Mouse (Mus musculus) adrenal gland, postnatal 25 days (tissue): Measurements from ENCODE around the gene Htr6. TPM values are rescaled to one million over a fixed set of nuclear protein-coding genes. Genes with fewer than 3 reads are reported as not detected.

Source experiments
- total RNA-seq: library from RNA; stranded (reverse); gene quantifications from 2 replicates; pipeline ENCODE4 v1.2.3, GENCODE M21; 2021

Gene Htr6
- total RNA-seq, 1 experiment from 2014 or later = 0.33 TPM

Other genes starting within 250 kb of the Htr6 start
- 10.5 and 17.1 TPM in 2 replicates for gene Pla2g5, start 212.1 kb downstream of the Htr6 start, total RNA-seq
- gene Gm13030, start 201.6 kb downstream of the Htr6 start, total RNA-seq = not detected in 2 replicates
- 1.5 TPM in 1 of 2 replicates, not detected in the other for gene Pla2g2e, start 197.6 kb downstream of the Htr6 start, total RNA-seq
- gene Otud3, start 161.6 kb downstream of the Htr6 start, total RNA-seq = 11.7 and 13.5 TPM in 2 replicates
- gene Rnf186, start 108.5 kb downstream of the Htr6 start, total RNA-seq = not detected in 2 replicates
- gene Tmco4, start 102.7 kb downstream of the Htr6 start, total RNA-seq = 16.0 and 16.7 TPM in 2 replicates
- gene Nbl1, start 17.4 kb upstream of the Htr6 start, total RNA-seq = 20.3 and 21.4 TPM in 2 replicates
- gene Minos1, start 55.5 kb upstream of the Htr6 start, total RNA-seq = 347 and 389 TPM in 2 replicates
- 304 and 325 TPM in 2 replicates for gene Capzb, start 117.3 kb upstream of the Htr6 start, total RNA-seq
- gene Pqlc2, start 235.1 kb upstream of the Htr6 start, total RNA-seq = 9.9 and 13.3 TPM in 2 replicates
- gene Akr7a5, start 235.2 kb upstream of the Htr6 start, total RNA-seq = 61.5 and 69.4 TPM in 2 replicates